Mouse (Mus musculus): ENCODE measurements around the gene Dvl1. TPM values are rescaled to one million over a fixed set of nuclear protein-coding genes. Genes with fewer than 3 reads are reported as not detected.

The Dvl1 gene
- polyA plus RNA-seq (2015; fragmentation: Nextera tagmentation; extraction: Ambion mirVana), result 4.9 and 5.7 TPM in 2 replicates

DNA sequence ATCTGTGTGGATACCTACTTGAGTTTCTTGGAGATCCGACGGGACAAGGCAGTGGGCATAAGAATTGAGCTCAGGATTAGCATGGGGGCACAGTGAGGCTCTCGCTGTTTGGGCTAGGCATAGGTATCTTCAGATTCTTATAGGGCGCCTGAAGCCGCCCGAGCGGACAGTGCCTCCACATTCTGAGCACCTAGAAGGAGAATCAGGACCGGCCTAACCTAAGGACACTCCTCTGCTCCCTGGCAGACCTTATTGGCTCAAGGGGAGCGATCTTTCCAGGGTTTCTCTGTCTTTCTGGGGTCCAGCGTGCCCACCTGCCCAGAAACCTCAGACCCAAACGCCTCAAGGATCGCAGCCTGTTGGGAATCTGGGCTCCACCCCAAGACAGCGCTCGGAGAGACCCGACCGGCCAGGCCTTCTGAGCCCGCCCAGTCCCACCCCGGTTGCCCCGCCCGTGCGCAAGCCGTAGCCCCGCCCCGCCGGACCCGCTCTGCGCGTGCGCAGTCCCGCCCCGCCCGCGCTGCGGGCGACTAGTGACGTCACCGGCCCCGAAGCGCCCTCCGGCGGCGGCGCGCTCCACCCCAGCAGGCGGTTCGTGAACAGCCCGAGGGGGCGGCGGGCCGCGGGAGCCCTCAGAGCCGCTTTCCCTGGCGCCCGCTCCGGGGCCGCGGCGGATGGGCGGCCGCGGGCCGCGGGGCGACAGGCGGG is at the start of gene Dvl1:
TSS of gene Dvl1 (plus strand) at position 532 of the 708 bp plus-strand sequence.

DNA sequence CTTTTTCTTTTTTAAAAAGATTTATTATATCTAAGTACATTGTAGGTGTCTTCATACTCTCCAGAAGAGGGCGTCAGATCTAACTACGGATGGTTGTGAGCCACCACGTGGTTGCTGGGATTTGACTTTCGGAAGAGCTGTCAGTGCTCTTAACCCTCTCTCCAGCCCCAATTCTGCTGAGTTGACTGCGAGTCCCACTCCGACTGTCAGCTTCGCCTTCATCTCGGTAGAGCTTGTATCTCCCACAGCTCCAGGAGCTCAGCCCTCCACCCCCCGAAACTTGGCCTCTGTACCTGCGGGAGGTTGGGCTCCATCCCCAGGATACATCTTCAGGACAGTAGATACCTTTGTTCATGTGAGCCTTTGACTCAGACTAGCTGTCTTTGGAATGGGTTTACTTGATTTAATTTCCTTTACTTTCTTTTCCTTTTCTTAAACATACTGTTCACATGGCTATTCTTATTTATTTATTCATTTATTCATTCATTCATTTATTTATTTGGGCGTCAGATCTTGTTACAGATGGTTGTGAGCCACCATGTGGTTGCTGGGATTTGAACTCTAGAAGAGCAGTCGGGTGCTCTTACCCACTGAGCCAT is 44.4 kb upstream of the Dvl1 start, which contains the start of gene Mrpl20:
TSS of gene Mrpl20 (plus strand) at position 138 of the 599 bp plus-strand sequence.

DNA sequence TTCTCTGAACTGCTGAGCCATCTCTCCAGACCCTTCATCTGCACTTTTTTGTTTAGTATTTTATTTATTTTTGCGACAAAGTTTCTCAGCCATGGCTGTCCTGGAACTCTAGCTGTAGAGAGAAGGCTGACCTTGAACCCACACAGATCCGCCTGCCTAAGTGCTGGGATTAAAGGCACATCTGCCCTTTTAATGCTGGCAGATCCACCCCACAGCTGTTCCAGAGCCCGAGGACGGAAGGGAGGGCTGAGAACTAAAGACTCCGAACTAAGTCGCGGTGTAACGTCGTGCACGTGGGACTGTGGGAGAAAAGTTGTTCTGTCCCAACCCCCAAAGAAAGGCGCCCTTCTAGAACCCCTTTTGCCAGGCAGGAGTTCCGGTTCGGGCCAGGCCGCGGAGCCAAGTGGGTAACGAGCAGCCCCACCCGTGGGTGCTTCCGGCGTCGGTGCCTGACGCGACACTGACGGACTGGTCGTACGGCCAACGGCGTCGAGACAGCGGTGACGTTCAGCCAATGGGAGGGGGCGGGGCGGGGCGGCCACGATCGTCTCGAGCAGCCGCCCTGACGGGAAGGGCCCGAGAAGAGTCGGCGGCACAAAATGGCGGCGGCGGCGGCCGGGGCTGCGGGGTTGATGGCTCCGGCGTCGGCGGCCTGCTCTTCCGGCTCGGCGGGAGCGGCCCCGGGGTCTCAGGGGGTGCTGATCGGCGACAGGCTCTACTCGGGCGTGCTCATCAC is 35.1 kb upstream of the Dvl1 start, which contains the start of gene Ccnl2:
TSS of gene Ccnl2 (plus strand) at position 561 of the 736 bp plus-strand sequence.

DNA sequence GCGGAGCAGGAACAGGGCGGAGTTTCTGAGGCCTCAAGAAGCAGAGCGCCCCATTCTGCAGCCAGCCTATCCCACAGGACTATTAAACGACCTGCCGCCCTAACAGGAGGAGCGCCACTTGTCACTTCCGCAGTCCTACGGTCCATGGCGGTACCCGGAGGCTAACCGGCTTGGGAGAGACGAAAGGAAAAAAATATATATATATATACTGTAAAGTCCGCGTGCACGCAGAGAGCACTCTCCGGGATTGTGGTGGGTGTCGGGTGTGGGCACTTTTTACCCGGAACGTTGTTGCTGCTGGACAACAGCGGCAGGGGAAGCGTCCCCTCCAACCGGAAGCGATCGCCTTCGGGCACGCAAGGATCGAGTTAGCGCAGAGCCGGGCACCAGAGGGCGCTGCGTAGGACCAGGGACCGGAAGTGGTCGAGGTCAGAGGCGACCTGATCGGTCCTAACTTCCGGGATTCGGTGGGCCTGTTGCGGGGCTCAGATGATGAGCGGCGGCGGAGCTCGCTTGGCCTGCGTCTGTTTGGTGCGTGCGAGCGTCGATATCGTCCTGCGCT is 15.9 kb upstream of the Dvl1 start, which contains the start of gene Aurkaip1:
TSS of gene Aurkaip1 (plus strand) at position 68 of the 562 bp plus-strand sequence.

GRCm38 (mm10) chr4:155839483-155839910 is 7.7 kb upstream of the Dvl1 start, which contains the start of gene Mxra8:
TSS of gene Mxra8 (plus strand) at chr4:155839680.

DNA sequence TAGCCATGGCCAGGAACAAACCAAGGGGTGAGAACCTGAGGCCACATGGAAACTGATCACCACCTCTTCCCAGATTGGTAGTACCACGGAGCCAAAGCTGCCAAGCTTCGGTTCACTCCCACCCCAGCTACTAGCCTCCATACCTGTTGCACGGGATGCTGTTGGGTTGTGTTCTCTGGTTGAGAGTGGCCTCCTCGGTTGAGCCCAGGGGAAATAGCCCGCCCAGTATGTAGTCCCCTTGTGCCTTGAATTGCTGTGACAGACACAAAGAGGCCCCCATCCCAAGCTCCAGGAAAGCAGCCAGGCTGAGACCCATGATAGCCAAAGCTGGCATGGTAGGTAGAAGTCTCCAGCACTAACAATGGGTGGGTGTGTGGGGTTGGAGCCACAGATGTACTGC is 15.8 kb downstream of the Dvl1 start, which contains the start of gene Tas1r3:
TSS of gene Tas1r3 (minus strand) at position 362 of the 400 bp plus-strand sequence.

DNA sequence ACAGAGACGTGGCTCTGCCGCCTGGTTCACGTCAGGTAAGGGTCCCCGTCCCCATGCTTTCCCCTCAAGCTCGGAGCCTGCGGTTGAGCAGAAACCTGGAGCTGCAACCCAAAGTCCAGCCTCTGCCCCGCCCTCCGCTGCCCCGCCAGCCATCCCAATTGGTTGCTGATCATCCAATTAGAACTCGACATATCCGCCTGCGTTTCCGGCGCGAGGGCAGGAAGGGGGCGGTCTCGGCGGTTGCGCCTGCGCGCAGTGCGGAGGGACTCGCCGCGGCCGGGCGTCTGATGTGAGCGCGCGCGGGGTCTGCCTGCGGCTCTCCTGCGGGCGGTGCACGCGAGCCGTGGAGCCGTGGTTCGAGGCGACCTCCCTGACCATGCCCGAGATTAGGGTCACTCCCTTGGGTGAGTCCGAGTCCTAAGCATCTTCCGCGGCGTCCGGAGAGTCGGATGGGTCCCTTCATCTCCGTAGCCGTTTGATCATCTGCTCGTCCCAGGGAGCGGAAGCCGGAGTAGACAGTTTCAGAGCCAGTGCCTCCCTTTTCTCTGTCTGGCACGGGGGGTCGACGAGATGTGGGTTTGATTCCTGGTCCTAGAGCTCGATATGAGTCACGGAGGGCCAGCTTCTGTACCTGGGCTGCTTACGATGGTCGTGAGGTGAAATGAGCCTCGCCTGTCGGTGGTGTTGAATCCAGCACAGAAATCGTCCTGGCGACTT is 22.3 kb downstream of the Dvl1 start, which contains the start of the genes Cptp and Ints11:
TSS of gene Cptp (minus strand) at position 124 of the 717 bp plus-strand sequence.
TSS of gene Ints11 (plus strand) at position 230 of the 717 bp plus-strand sequence.

GRCm38 (mm10) chr4:155891551-155892001 is 44.4 kb downstream of the Dvl1 start, which contains the start of the genes Pusl1 and Acap3:
TSS of gene Pusl1 (minus strand) at chr4:155891781.
TSS of gene Acap3 (plus strand) at chr4:155891822.

Other genes with a start within 250 kb of the Dvl1 start
- 7.6 and 7.7 TPM in 2 replicates for gene Slc35e2, start 246.0 kb upstream of the Dvl1 start, polyA plus RNA-seq (2015; fragmentation: Nextera tagmentation; extraction: Ambion mirVana)
- 54.0 and 56.7 TPM in 2 replicates for gene Cdk11b, start 222.5 kb upstream of the Dvl1 start, polyA plus RNA-seq (2015; fragmentation: Nextera tagmentation; extraction: Ambion mirVana)
- not detected in 2 replicates for gene Gm10563, start 202.0 kb upstream of the Dvl1 start, polyA plus RNA-seq (2015; fragmentation: Nextera tagmentation; extraction: Ambion mirVana)
- gene Mmp23, start 194.0 kb upstream of the Dvl1 start, polyA plus RNA-seq (2015; fragmentation: Nextera tagmentation; extraction: Ambion mirVana), result 56.8 and 75.1 TPM in 2 replicates
- 7.3 and 10.4 TPM in 2 replicates for gene Mib2, start 178.2 kb upstream of the Dvl1 start, polyA plus RNA-seq (2015; fragmentation: Nextera tagmentation; extraction: Ambion mirVana)
- gene Fndc10, start 153.1 kb upstream of the Dvl1 start, polyA plus RNA-seq (2015; fragmentation: Nextera tagmentation; extraction: Ambion mirVana), result 2.0 and 3.1 TPM in 2 replicates
- gene Ssu72, start 142.6 kb upstream of the Dvl1 start, polyA plus RNA-seq (2015; fragmentation: Nextera tagmentation; extraction: Ambion mirVana), result 82.9 and 89.4 TPM in 2 replicates
- 0.31 and 0.65 TPM in 2 replicates for gene Tmem240, start 112.6 kb upstream of the Dvl1 start, polyA plus RNA-seq (2015; fragmentation: Nextera tagmentation; extraction: Ambion mirVana)
- gene Atad3a, start 86.3 kb upstream of the Dvl1 start, polyA plus RNA-seq (2015; fragmentation: Nextera tagmentation; extraction: Ambion mirVana), result 45.9 and 48.6 TPM in 2 replicates
- gene Vwa1, start 72.7 kb upstream of the Dvl1 start, polyA plus RNA-seq (2015; fragmentation: Nextera tagmentation; extraction: Ambion mirVana), result 7.7 and 9.2 TPM in 2 replicates
- 0.05 TPM in 2 replicates for gene Tmem88b, start 61.5 kb upstream of the Dvl1 start, polyA plus RNA-seq (2015; fragmentation: Nextera tagmentation; extraction: Ambion mirVana)
- gene Ankrd65, start 57.0 kb upstream of the Dvl1 start, polyA plus RNA-seq (2015; fragmentation: Nextera tagmentation; extraction: Ambion mirVana), result 0.41 and 0.63 TPM in 2 replicates
- 202 and 239 TPM in 2 replicates for gene Mrpl20, start 44.5 kb upstream of the Dvl1 start, polyA plus RNA-seq (2015; fragmentation: Nextera tagmentation; extraction: Ambion mirVana)
- 89.4 and 98.1 TPM in 2 replicates for gene Ccnl2, start 34.9 kb upstream of the Dvl1 start, polyA plus RNA-seq (2015; fragmentation: Nextera tagmentation; extraction: Ambion mirVana)
- gene Aurkaip1, start 16.1 kb upstream of the Dvl1 start, polyA plus RNA-seq (2015; fragmentation: Nextera tagmentation; extraction: Ambion mirVana), result 120 and 131 TPM in 2 replicates
- gene Mxra8, start 7.7 kb upstream of the Dvl1 start, polyA plus RNA-seq (2015; fragmentation: Nextera tagmentation; extraction: Ambion mirVana), result 46.8 and 65.4 TPM in 2 replicates
- 0.14 and 0.18 TPM in 2 replicates for gene Tas1r3, start 16.0 kb downstream of the Dvl1 start, polyA plus RNA-seq (2015; fragmentation: Nextera tagmentation; extraction: Ambion mirVana)
- 7.5 and 8.4 TPM in 2 replicates for gene Cptp, start 22.0 kb downstream of the Dvl1 start, polyA plus RNA-seq (2015; fragmentation: Nextera tagmentation; extraction: Ambion mirVana)
- 31.6 and 32.7 TPM in 2 replicates for gene Ints11, start 22.1 kb downstream of the Dvl1 start, polyA plus RNA-seq (2015; fragmentation: Nextera tagmentation; extraction: Ambion mirVana)
- 26.0 and 27.2 TPM in 2 replicates for gene Pusl1, start 44.4 kb downstream of the Dvl1 start, polyA plus RNA-seq (2015; fragmentation: Nextera tagmentation; extraction: Ambion mirVana)
- gene Acap3, start 44.4 kb downstream of the Dvl1 start, polyA plus RNA-seq (2015; fragmentation: Nextera tagmentation; extraction: Ambion mirVana), result 8.0 and 10.8 TPM in 2 replicates
- 73.1 and 76.2 TPM in 2 replicates for gene Ube2j2, start 96.4 kb downstream of the Dvl1 start, polyA plus RNA-seq (2015; fragmentation: Nextera tagmentation; extraction: Ambion mirVana)
- gene C1qtnf12, start 114.9 kb downstream of the Dvl1 start, polyA plus RNA-seq (2015; fragmentation: Nextera tagmentation; extraction: Ambion mirVana), result 205 and 213 TPM in 2 replicates
- 6.3 and 6.5 TPM in 2 replicates for gene B3galt6, start 145.2 kb downstream of the Dvl1 start, polyA plus RNA-seq (2015; fragmentation: Nextera tagmentation; extraction: Ambion mirVana)
- 104 and 111 TPM in 2 replicates for gene Sdf4, start 145.5 kb downstream of the Dvl1 start, polyA plus RNA-seq (2015; fragmentation: Nextera tagmentation; extraction: Ambion mirVana)
- gene Tnfrsf4, start 166.4 kb downstream of the Dvl1 start, polyA plus RNA-seq (2015; fragmentation: Nextera tagmentation; extraction: Ambion mirVana), result 1.2 and 1.3 TPM in 2 replicates
- gene Tnfrsf18, start 178.8 kb downstream of the Dvl1 start, polyA plus RNA-seq (2015; fragmentation: Nextera tagmentation; extraction: Ambion mirVana), result 1.2 and 2.7 TPM in 2 replicates
- gene Ttll10, start 212.0 kb downstream of the Dvl1 start, polyA plus RNA-seq (2015; fragmentation: Nextera tagmentation; extraction: Ambion mirVana), result 0.16 and 0.45 TPM in 2 replicates